Mouse (Mus musculus) ES-Bruce4 (cell line): ENCODE results near the gene Rbm44.

ENCODE experiments used
- CTCF ChIP-seq: IDR thresholded peaks from one replicate; pipeline ENCODE4 v1.8.1; 2011; ENCODE audit warnings: low read depth, low read length
- EP300 ChIP-seq: IDR thresholded peaks from 2 replicates; pipeline ENCODE4 v1.6.1; 2011; ENCODE audit warnings: low read depth, low read length; ENCODE audit not compliant: insufficient read depth
- POLR2A ChIP-seq: IDR thresholded peaks from one replicate; pipeline ENCODE4 v1.8.1; 2011; ENCODE audit warnings: low read length; ENCODE audit not compliant: insufficient read depth

DNA sequence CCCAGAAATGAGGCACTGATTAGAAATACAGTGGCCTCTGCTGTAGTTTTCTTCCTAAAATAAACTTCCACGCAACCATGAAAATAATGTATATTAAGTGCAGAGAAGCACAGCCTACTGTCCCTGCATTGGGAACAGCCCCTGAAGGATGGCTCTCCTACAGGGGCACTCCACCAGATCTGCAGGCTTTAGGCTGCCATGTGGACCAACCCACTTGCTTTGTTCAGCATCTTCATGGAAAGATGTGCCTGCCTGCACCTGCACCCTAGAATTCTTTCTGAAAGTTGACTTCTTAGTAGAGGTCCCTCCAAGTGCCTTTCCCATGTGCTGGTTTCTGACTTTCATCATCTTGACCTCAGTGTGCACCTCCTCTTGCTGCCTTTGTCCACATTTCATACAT is 70.4 kb downstream of the Rbm44 start:
- TF ChIP-seq POLR2A (no peak), CTCF (no peak), EP300 (no peak)
